Mouse (Mus musculus) NIH3T3 (cell line): ENCODE data around the gene Prok2.

Experiments used
- DNase-seq: peaks from one replicate; pipeline ENCODE4 v3.0.0-alpha.2; 2012; ENCODE audit warnings: low read depth

The Prok2 gene

GRCm38 (mm10) chr6:99692206-99692915, 33.8 kb downstream of the Prok2 start, which contains the start of gene Gpr27:
TSS of gene Gpr27 (plus strand) at chr6:99692679.
- no peak for DNase-seq

- DNase-seq: no peak
These were observed 34.5 kb downstream of the Prok2 start for GRCm38 (mm10) chr6:99691666-99692205.

- DNase-seq: no peak
These were observed 37.7 kb downstream of the Prok2 start for GRCm38 (mm10) chr6:99688513-99688912.

DNA sequence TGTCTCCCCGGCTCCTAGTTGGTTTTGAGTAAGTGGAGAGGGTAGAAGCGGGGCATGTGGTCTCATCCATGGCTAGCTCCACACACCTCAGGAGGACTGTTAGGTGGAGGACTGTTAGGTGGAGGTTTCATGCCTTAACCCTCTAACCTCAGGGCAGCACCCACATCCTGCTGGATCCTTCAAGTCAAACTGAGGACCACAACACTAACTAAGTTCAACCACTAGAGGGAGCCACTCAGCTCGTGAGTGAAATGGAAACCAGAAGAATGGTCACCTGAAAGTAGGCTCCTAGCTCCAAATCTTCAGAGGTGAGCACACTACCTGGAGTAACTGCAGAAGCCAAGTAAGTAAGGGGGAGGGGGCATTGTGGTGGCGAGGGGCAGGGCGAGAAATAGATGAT, 41.3 kb downstream of the Prok2 start:
- DNase-seq: peak; percentile 25

- no peak for DNase-seq
These were observed 42.2 kb downstream of the Prok2 start for GRCm38 (mm10) chr6:99683974-99684373.

- no peak for DNase-seq
These were observed 48.1 kb downstream of the Prok2 start for GRCm38 (mm10) chr6:99678108-99678507.

DNA sequence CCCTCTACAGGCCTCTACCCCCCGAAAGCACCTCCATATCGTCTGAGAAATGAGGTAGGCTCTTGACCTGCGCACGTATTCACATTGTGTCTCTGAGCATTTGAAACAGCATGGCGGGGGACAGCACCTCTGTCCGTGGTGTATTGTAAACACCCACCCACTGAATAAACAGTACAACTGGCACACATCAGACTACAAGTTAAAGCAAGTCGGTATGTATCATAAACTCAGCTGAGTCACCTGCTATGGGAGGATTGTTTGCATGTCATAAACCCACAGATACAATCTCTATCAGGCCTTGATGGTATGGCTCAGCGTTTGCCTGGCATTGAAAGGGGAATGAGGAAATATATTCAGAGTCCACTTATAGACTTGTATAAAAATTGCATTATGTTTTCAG, 48.9 kb downstream of the Prok2 start:
- no peak for DNase-seq

DNA sequence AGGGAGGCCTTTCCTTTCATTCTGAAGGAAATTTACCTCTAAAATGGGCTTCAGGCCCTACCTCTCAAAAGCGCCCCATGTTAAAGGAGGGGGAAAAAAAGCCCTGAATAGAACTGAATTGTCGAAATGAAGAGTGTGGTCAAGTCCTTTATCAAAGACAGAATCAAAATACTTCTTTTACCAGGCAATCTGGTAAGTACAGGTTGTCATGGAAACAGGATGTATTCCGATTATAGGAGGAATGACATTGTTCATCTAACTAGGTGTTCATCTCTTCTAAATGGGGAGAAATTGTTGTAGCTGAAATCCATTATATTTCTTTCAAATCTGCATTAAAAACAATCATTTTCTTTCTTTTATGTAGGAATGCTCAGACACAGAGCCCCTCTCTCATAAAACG, 51.7 kb downstream of the Prok2 start:
- no peak for DNase-seq

DNA sequence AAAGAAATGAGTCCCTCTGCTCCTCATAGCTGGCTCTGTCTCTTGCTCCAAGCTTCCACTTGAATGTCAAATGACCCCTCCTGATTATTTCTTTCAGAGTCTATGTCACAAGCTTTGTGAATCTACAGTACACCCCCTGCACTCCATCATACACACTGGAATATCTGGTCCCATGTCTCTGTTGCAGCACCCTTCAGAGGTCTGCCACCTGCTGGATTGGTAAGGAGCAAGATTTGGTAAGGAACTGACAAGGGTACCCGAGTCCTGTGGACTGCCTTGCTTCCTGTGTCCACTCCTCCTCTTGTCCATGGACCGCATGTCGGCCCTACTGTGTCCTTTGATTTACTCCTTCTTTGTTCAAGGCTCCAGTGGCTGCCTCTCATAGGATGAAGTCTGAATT, 54.4 kb downstream of the Prok2 start:
- no peak for DNase-seq

- DNase-seq: peak; percentile 75
These were observed 55.6 kb downstream of the Prok2 start for GRCm38 (mm10) chr6:99670481-99671119.

GRCm38 (mm10) chr6:99669481-99670325, 56.5 kb downstream of the Prok2 start:
- DNase-seq: no peak

DNA sequence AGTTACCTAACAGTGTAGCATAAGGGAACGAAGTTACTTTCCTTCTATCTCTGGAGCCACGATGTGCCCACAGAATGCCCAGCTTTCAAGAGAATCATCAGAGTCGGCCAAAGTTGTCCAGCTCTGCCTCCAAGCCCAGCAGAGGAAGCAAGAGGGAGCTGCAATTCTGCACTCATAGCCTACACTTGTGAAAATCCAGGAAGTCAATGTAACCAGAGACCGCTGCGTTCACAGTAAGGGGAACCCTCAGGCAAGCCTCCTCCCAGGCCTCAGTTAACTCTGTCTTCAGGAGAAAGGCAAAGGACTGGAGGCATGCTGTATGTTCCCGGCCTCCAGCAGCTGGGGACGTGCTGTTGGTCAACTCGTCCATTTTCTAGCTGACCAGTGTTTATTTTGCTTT, 58.9 kb downstream of the Prok2 start:
- no peak for DNase-seq

GRCm38 (mm10) chr6:99666318-99667171, 59.6 kb downstream of the Prok2 start, which contains the start of the genes Eif4e3 and Gm20696:
TSS of gene Eif4e3 (minus strand) at chr6:99666771.
TSS of gene Gm20696 (minus strand) at chr6:99666797.
- no peak for DNase-seq

GRCm38 (mm10) chr6:99665457-99666317, 60.5 kb downstream of the Prok2 start:
- no peak for DNase-seq

DNA sequence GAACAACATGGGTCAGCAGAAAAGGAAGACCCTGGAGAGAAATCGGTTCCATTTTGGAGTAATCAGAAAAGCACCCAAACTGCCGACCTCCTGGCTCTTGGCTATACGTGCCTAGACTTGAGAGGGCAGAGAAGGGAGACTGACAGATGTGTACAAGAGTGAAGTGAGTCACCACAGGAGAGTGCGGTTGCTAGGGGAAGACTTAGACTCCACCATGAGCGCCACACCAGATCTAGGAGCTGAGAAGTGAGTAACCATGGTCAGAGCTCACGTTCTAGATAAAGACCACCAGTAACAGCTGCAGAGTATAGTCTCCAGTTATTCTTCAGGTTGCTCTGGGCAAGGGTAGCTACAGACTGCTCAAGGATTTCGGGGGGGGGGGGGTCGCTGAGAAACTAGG, 63.0 kb downstream of the Prok2 start:
- no peak for DNase-seq
